Mouse (Mus musculus): ENCODE data around the gene Dcp1b. TPM values are rescaled to one million over a fixed set of nuclear protein-coding genes. Genes with fewer than 3 reads are reported as not detected.

Dcp1b gene
- polyA plus RNA-seq, 1 experiment from 2014 or later: 12.1 TPM

- no peaks in the 10 kb centered on the region for H3K4me1 ChIP-seq (replicated peaks; ENCODE audit: control insufficient read depth, insufficient read depth, low read length)
- H3K9me3 ChIP-seq (ENCODE audit: control insufficient read depth, low read length): no peaks in the 10 kb centered on the region
- DNase-seq (ENCODE audit: low spot score) (no peak), ATAC-seq (replicated peaks; ENCODE audit: low FRiP score) (no peak)
- H3K4me2 ChIP-seq (ENCODE audit: low read depth, low read length, severe bottlenecking): no peak overlapping the region
- H3K4me3 ChIP-seq (ENCODE audit: low read depth, low read length): no peak overlapping the region
- 60% methylated on average over 8 of the region's 8 CpGs for WGBS
- no peaks in the 10 kb centered on the region; the same call in 1 of the 2 replicates for H3K36me3 ChIP-seq (ENCODE audit: control insufficient read depth, insufficient read depth, low read length)
- H3K27me3 ChIP-seq (ENCODE audit: control insufficient read depth, insufficient read depth, low read length): no peaks in the 10 kb centered on the region
- no peak overlapping the region for H3K27ac ChIP-seq (ENCODE audit: low read depth, low read length)
- no peak overlapping the region for H3K9ac ChIP-seq (ENCODE audit: low read length)
Observed at GRCm38 (mm10) chr6:119186658-119187057, 11.6 kb downstream of the Dcp1b start.

GRCm38 (mm10) chr6:119187631-119188030 is 12.6 kb downstream of the Dcp1b start:
- no peaks in the 10 kb centered on the region for H3K27me3 ChIP-seq (ENCODE audit: control insufficient read depth, insufficient read depth, low read length)
- WGBS: 83% methylated on average over 6 of the region's 6 CpGs
- no peak overlapping the region for H3K27ac ChIP-seq (ENCODE audit: low read depth, low read length)
- H3K9ac ChIP-seq (ENCODE audit: low read length): no peak overlapping the region
- DNase-seq (ENCODE audit: low spot score) (no peak), ATAC-seq (replicated peaks; ENCODE audit: low FRiP score) (no peak)
- peaks cover 2% of the 10 kb centered on the region; the same call in 1 of the 2 replicates for H3K36me3 ChIP-seq (ENCODE audit: control insufficient read depth, insufficient read depth, low read length)
- H3K9me3 ChIP-seq (ENCODE audit: control insufficient read depth, low read length): no peaks in the 10 kb centered on the region
- no peak overlapping the region for H3K4me2 ChIP-seq (ENCODE audit: low read depth, low read length, severe bottlenecking)
- no peak overlapping the region for H3K4me3 ChIP-seq (ENCODE audit: low read depth, low read length)
- no peaks in the 10 kb centered on the region for H3K4me1 ChIP-seq (replicated peaks; ENCODE audit: control insufficient read depth, insufficient read depth, low read length)

GRCm38 (mm10) chr6:119191478-119191877 is 16.4 kb downstream of the Dcp1b start:
- Histone ChIP-seq H3K4me2 (ENCODE audit: low read depth, low read length, severe bottlenecking) (no peak overlapping the region), H3K27me3 (ENCODE audit: control insufficient read depth, insufficient read depth, low read length) (no peaks in the 10 kb centered on the region), H3K9me3 (ENCODE audit: control insufficient read depth, low read length) (no peaks in the 10 kb centered on the region), H3K4me3 (ENCODE audit: low read depth, low read length) (no peak overlapping the region), H3K9ac (ENCODE audit: low read length) (no peak overlapping the region), H3K27ac (ENCODE audit: low read depth, low read length) (no peak overlapping the region), H3K4me1 (replicated peaks; ENCODE audit: control insufficient read depth, insufficient read depth, low read length) (no peaks in the 10 kb centered on the region), H3K36me3 (ENCODE audit: control insufficient read depth, insufficient read depth, low read length) (peaks cover 2% of the 10 kb centered on the region; the same call in 1 of the 2 replicates)
- ATAC-seq (replicated peaks; ENCODE audit: low FRiP score): no peak
- no peak for DNase-seq (ENCODE audit: low spot score)
- 93% methylated on average over 4 of the region's 4 CpGs for WGBS

GRCm38 (mm10) chr6:119193571-119194154 is 18.6 kb downstream of the Dcp1b start:
- no peak overlapping the region for H3K4me3 ChIP-seq (ENCODE audit: low read depth, low read length)
- ATAC-seq (replicated peaks; ENCODE audit: low FRiP score) (no peak), DNase-seq (ENCODE audit: low spot score) (no peak)
- H3K27me3 ChIP-seq (ENCODE audit: control insufficient read depth, insufficient read depth, low read length): no peaks in the 10 kb centered on the region
- no peaks in the 10 kb centered on the region for H3K9me3 ChIP-seq (ENCODE audit: control insufficient read depth, low read length)
- no peak overlapping the region for H3K4me2 ChIP-seq (ENCODE audit: low read depth, low read length, severe bottlenecking)
- peaks cover 2% of the 10 kb centered on the region; the same call in 1 of the 2 replicates for H3K36me3 ChIP-seq (ENCODE audit: control insufficient read depth, insufficient read depth, low read length)
- H3K27ac ChIP-seq (ENCODE audit: low read depth, low read length): no peak overlapping the region
- no peak overlapping the region for H3K9ac ChIP-seq (ENCODE audit: low read length)
- peaks cover 3% of the 10 kb centered on the region; the same call in 1 of the 2 replicates for H3K4me1 ChIP-seq (replicated peaks; ENCODE audit: control insufficient read depth, insufficient read depth, low read length)
- WGBS: 94% methylated on average over 15 of the region's 15 CpGs

- H3K9me3 ChIP-seq (ENCODE audit: control insufficient read depth, low read length): no peaks in the 10 kb centered on the region
- ATAC-seq (replicated peaks; ENCODE audit: low FRiP score) (no peak), DNase-seq (ENCODE audit: low spot score) (no peak)
- H3K9ac ChIP-seq (ENCODE audit: low read length): no peak overlapping the region
- H3K27me3 ChIP-seq (ENCODE audit: control insufficient read depth, insufficient read depth, low read length): no peaks in the 10 kb centered on the region
- no peak overlapping the region for H3K4me2 ChIP-seq (ENCODE audit: low read depth, low read length, severe bottlenecking)
- H3K36me3 ChIP-seq (ENCODE audit: control insufficient read depth, insufficient read depth, low read length): peaks cover 2% of the 10 kb centered on the region; the same call in 1 of the 2 replicates
- H3K4me3 ChIP-seq (ENCODE audit: low read depth, low read length): no peak overlapping the region
- H3K27ac ChIP-seq (ENCODE audit: low read depth, low read length): no peak overlapping the region
- WGBS: 82% methylated on average over 9 of the region's 9 CpGs
- peaks cover 6% of the 10 kb centered on the region; the same call in 1 of the 2 replicates for H3K4me1 ChIP-seq (replicated peaks; ENCODE audit: control insufficient read depth, insufficient read depth, low read length)
Observed at GRCm38 (mm10) chr6:119194161-119194560, 19.1 kb downstream of the Dcp1b start.

GRCm38 (mm10) chr6:119194601-119195000 is 19.5 kb downstream of the Dcp1b start:
- Histone ChIP-seq H3K27ac (ENCODE audit: low read depth, low read length) (no peak overlapping the region), H3K27me3 (ENCODE audit: control insufficient read depth, insufficient read depth, low read length) (no peaks in the 10 kb centered on the region), H3K4me3 (ENCODE audit: low read depth, low read length) (no peak overlapping the region), H3K4me1 (replicated peaks; ENCODE audit: control insufficient read depth, insufficient read depth, low read length) (peaks cover 7% of the 10 kb centered on the region; the same call in 1 of the 2 replicates), H3K36me3 (ENCODE audit: control insufficient read depth, insufficient read depth, low read length) (peaks cover 2% of the 10 kb centered on the region; the same call in 1 of the 2 replicates), H3K4me2 (ENCODE audit: low read depth, low read length, severe bottlenecking) (no peak overlapping the region), H3K9me3 (ENCODE audit: control insufficient read depth, low read length) (no peaks in the 10 kb centered on the region), H3K9ac (ENCODE audit: low read length) (no peak overlapping the region)
- WGBS: 87% methylated on average over 7 of the region's 7 CpGs
- ATAC-seq (replicated peaks; ENCODE audit: low FRiP score) (no peak), DNase-seq (ENCODE audit: low spot score) (no peak)

- peaks cover 2% of the 10 kb centered on the region; the same call in 1 of the 2 replicates for H3K36me3 ChIP-seq (ENCODE audit: control insufficient read depth, insufficient read depth, low read length)
- 93% methylated on average over 17 of the region's 17 CpGs for WGBS
- H3K9ac ChIP-seq (ENCODE audit: low read length): no peak within 1 kb of the TSS
- H3K27me3 ChIP-seq (ENCODE audit: control insufficient read depth, insufficient read depth, low read length): no peaks in the 10 kb centered on the region
- H3K27ac ChIP-seq (ENCODE audit: low read depth, low read length): no peak within 1 kb of the TSS
- H3K4me1 ChIP-seq (replicated peaks; ENCODE audit: control insufficient read depth, insufficient read depth, low read length): peaks cover 7% of the 10 kb centered on the region; the same call in 1 of the 2 replicates
- no peaks in the 10 kb centered on the region for H3K9me3 ChIP-seq (ENCODE audit: control insufficient read depth, low read length)
- ATAC-seq (replicated peaks; ENCODE audit: low FRiP score) (no peak), DNase-seq (ENCODE audit: low spot score) (peak; percentile 42)
- no peak within 1 kb of the TSS for H3K4me2 ChIP-seq (ENCODE audit: low read depth, low read length, severe bottlenecking)
- H3K4me3 ChIP-seq (ENCODE audit: low read depth, low read length): no peak within 1 kb of the TSS
Observed at GRCm38 (mm10) chr6:119196382-119197305, 21.6 kb downstream of the Dcp1b start, which contains the start of gene Cacna1c. Gene Cacna1c (minus strand): TSS chr6:119196418.

GRCm38 (mm10) chr6:119198534-119199273 is 23.7 kb downstream of the Dcp1b start:
- Histone ChIP-seq H3K4me3 (ENCODE audit: low read depth, low read length) (no peak overlapping the region), H3K36me3 (ENCODE audit: control insufficient read depth, insufficient read depth, low read length) (no peaks in the 10 kb centered on the region; the same call in 1 of the 2 replicates), H3K9me3 (ENCODE audit: control insufficient read depth, low read length) (no peaks in the 10 kb centered on the region), H3K4me2 (ENCODE audit: low read depth, low read length, severe bottlenecking) (no peak overlapping the region), H3K4me1 (replicated peaks; ENCODE audit: control insufficient read depth, insufficient read depth, low read length) (peaks cover 7% of the 10 kb centered on the region; the same call in 1 of the 2 replicates), H3K27ac (ENCODE audit: low read depth, low read length) (peak overlapping the region; percentile 69), H3K27me3 (ENCODE audit: control insufficient read depth, insufficient read depth, low read length) (no peaks in the 10 kb centered on the region), H3K9ac (ENCODE audit: low read length) (no peak overlapping the region)
- DNase-seq (ENCODE audit: low spot score): peak; percentile 50
- 50% methylated on average over 15 of the region's 15 CpGs for WGBS
- peak; percentile 61; the same call in 1 of the 2 replicates for ATAC-seq (replicated peaks; ENCODE audit: low FRiP score)

All from forebrain, embryonic 11.5 days (tissue).